Mouse (Mus musculus) forebrain, embryonic 11.5 days (tissue): ENCODE measurements around the gene Ccdc183. TPM values are rescaled to one million over a fixed set of nuclear protein-coding genes. Genes with fewer than 3 reads are reported as not detected.

Experiments
- ATAC-seq: fragments of 200-750 bp; cut with Nextera tagmentation; replicated peaks from 2 replicates; pipeline ENCODE4 v1.8.0; 2017; ENCODE audit warnings: moderate TSS enrichment; ENCODE audit not compliant: low FRiP score
- DNase-seq: peaks from one replicate; pipeline ENCODE4 v3.0.0-alpha.2; 2017; ENCODE audit warnings: low spot score
- H3K27ac ChIP-seq: fragments of 300-500 bp; sonication (generic); 2 replicates; pipeline ENCODE4 v1.5.1; 2014; ENCODE audit warnings: low read depth, low read length
- H3K27me3 ChIP-seq: fragments of 300-500 bp; sonication (generic); 2 replicates; pipeline ENCODE4 v1.6.1; 2014; ENCODE audit warnings: mild to moderate bottlenecking, low read length, mixed read lengths; ENCODE audit not compliant: control insufficient read depth, insufficient read depth
- H3K36me3 ChIP-seq: fragments of 300-500 bp; sonication (generic); 2 replicates; pipeline ENCODE4 v1.6.1; 2014; ENCODE audit warnings: mild to moderate bottlenecking, low read length, moderate library complexity, mixed read lengths; ENCODE audit not compliant: control insufficient read depth, insufficient read depth
- H3K4me1 ChIP-seq: fragments of 300-500 bp; sonication (generic); replicated peaks from 2 replicates; pipeline ENCODE4 v1.6.1; 2014; ENCODE audit warnings: low read length, mixed read lengths; ENCODE audit not compliant: control insufficient read depth, insufficient read depth
- H3K4me2 ChIP-seq: fragments of 300-500 bp; sonication (generic); 2 replicates; pipeline ENCODE4 v1.6.1; 2014; ENCODE audit warnings: low read depth, mild to moderate bottlenecking, low read length, moderate library complexity, mixed read lengths; ENCODE audit not compliant: severe bottlenecking
- H3K4me3 ChIP-seq: fragments of 300-500 bp; sonication (generic); 2 replicates; pipeline ENCODE4 v1.5.1; 2014; ENCODE audit warnings: low read depth, low read length
- H3K9ac ChIP-seq: fragments of 300-500 bp; sonication (generic); 2 replicates; pipeline ENCODE4 v1.6.1; 2014; ENCODE audit warnings: low read length
- H3K9me3 ChIP-seq: fragments of 300-500 bp; sonication (generic); 2 replicates; pipeline ENCODE4 v1.6.1; 2016; ENCODE audit warnings: low read length, mixed read lengths; ENCODE audit not compliant: control insufficient read depth
- WGBS: fragments of 180-500 bp; shearing (Covaris S2); extraction: QIAGEN DNeasy Blood & Tissue Kit; methylation state at CpG from one replicate; pipeline ENCODE4 v1.1.7; 2014; 5-methylcytosine and 5-hydroxymethylcytosine counted together
- polyA plus RNA-seq: library from polyadenylated mRNA; unstranded; fragments of >200 nt; fragmentation: Nextera tagmentation; extraction: Ambion mirVana; gene quantifications from 2 replicates; pipeline ENCODE4 v1.2.1, GENCODE M21; 2014

The Ccdc183 gene
- polyA plus RNA-seq, 1 experiment from 2014 or later, result 0.21 TPM

- Histone ChIP-seq H3K4me1 (no peaks in the 10 kb centered on the region; the same call in 1 of the 2 replicates), H3K27ac (no peak within 1 kb of the TSS), H3K4me2 (peak within 1 kb of the TSS; percentile 72), H3K9ac (peak within 1 kb of the TSS; percentile 62), H3K27me3 (peaks cover 7% of the 10 kb centered on the region), H3K4me3 (peak within 1 kb of the TSS; percentile 38), H3K9me3 (no peaks in the 10 kb centered on the region), H3K36me3 (no peaks in the 10 kb centered on the region)
- WGBS, result 5% methylated on average over 34 of the region's 34 CpGs
- ATAC-seq (peak; percentile 92), DNase-seq (peak; percentile 88)
Measured at GRCm38 (mm10) chr2:25621229-25622200, 4.0 kb upstream of the Ccdc183 start, which contains the start of gene Tmem141. TSS of gene Tmem141 (minus strand) at chr2:25622005.

- Histone ChIP-seq H3K9me3 (no peaks in the 10 kb centered on the region), H3K9ac (no peak overlapping the region), H3K27me3 (peaks cover 14% of the 10 kb centered on the region), H3K4me1 (no peaks in the 10 kb centered on the region; the same call in 1 of the 2 replicates), H3K4me3 (no peak overlapping the region), H3K27ac (no peak overlapping the region), H3K36me3 (no peaks in the 10 kb centered on the region), H3K4me2 (no peak overlapping the region)
- WGBS, result 88% methylated on average over 4 of the region's 4 CpGs
- ATAC-seq, result no peak; the same call in 1 of the 2 replicates
- no peak for DNase-seq
Measured at GRCm38 (mm10) chr2:25620852-25621228, 3.4 kb upstream of the Ccdc183 start.

GRCm38 (mm10) chr2:25620386-25620785, 2.9 kb upstream of the Ccdc183 start:
- Histone ChIP-seq H3K27me3 (peaks cover 17% of the 10 kb centered on the region), H3K9me3 (no peaks in the 10 kb centered on the region), H3K4me2 (no peak overlapping the region), H3K4me1 (no peaks in the 10 kb centered on the region; the same call in 1 of the 2 replicates), H3K36me3 (no peaks in the 10 kb centered on the region), H3K4me3 (no peak overlapping the region), H3K9ac (no peak overlapping the region), H3K27ac (no peak overlapping the region)
- 85% methylated on average over 6 of the region's 6 CpGs for WGBS
- DNase-seq, result no peak
- no peak for ATAC-seq

GRCm38 (mm10) chr2:25616398-25616797, 1.1 kb downstream of the Ccdc183 start:
- no peak for ATAC-seq
- Histone ChIP-seq H3K36me3 (no peaks in the 10 kb centered on the region), H3K27me3 (peaks cover 22% of the 10 kb centered on the region), H3K27ac (no peak overlapping the region), H3K4me3 (no peak overlapping the region), H3K9me3 (no peaks in the 10 kb centered on the region), H3K4me1 (no peaks in the 10 kb centered on the region; the same call in 1 of the 2 replicates), H3K4me2 (no peak overlapping the region), H3K9ac (no peak overlapping the region)
- DNase-seq, result no peak
- WGBS, result 22% methylated on average over 21 of the region's 22 CpGs

- DNase-seq (no peak), ATAC-seq (no peak)
- peak overlapping the region; percentile 99 for H3K4me3 ChIP-seq
- H3K27me3 ChIP-seq, result no peaks in the 10 kb centered on the region; the same call in 1 of the 2 replicates
- H3K4me1 ChIP-seq, result peaks cover 3% of the 10 kb centered on the region; the same call in 1 of the 2 replicates
- WGBS, result 67% methylated on average over 10 of the region's 10 CpGs
- H3K36me3 ChIP-seq, result no peaks in the 10 kb centered on the region
- no peaks in the 10 kb centered on the region for H3K9me3 ChIP-seq
- no peak overlapping the region for H3K27ac ChIP-seq
- H3K9ac ChIP-seq, result peak overlapping the region; percentile 35; the same call in 1 of the 2 replicates
- H3K4me2 ChIP-seq, result peak overlapping the region; percentile 71
Measured at GRCm38 (mm10) chr2:25608671-25609070, 8.8 kb downstream of the Ccdc183 start.

GRCm38 (mm10) chr2:25607761-25608622, 9.5 kb downstream of the Ccdc183 start, which contains the start of gene Rabl6:
TSS of gene Rabl6 (minus strand) at chr2:25608521.
- peak within 1 kb of the TSS; percentile 99 for H3K4me3 ChIP-seq
- ATAC-seq (peak; percentile 94), DNase-seq (peak; percentile 91)
- peak within 1 kb of the TSS; percentile 96 for H3K9ac ChIP-seq
- peak within 1 kb of the TSS; percentile 85 for H3K27ac ChIP-seq
- H3K36me3 ChIP-seq, result no peaks in the 10 kb centered on the region
- WGBS, result under 1% methylated on average over 80 of the region's 80 CpGs
- no peaks in the 10 kb centered on the region; the same call in 1 of the 2 replicates for H3K27me3 ChIP-seq
- no peaks in the 10 kb centered on the region for H3K9me3 ChIP-seq
- H3K4me2 ChIP-seq, result peak within 1 kb of the TSS; percentile 71
- H3K4me1 ChIP-seq, result peaks cover 3% of the 10 kb centered on the region; the same call in 1 of the 2 replicates

- H3K4me2 ChIP-seq, result no peak overlapping the region
- no peaks in the 10 kb centered on the region for H3K27me3 ChIP-seq
- no peak overlapping the region for H3K9ac ChIP-seq
- no peaks in the 10 kb centered on the region for H3K4me1 ChIP-seq
- H3K27ac ChIP-seq, result no peak overlapping the region
- ATAC-seq, result no peak
- H3K9me3 ChIP-seq, result no peaks in the 10 kb centered on the region
- H3K36me3 ChIP-seq, result peaks cover 3% of the 10 kb centered on the region
- DNase-seq, result no peak
- no peak overlapping the region for H3K4me3 ChIP-seq
- 93% methylated on average over 5 of the region's 5 CpGs for WGBS
Measured at GRCm38 (mm10) chr2:25602526-25602925, 15.0 kb downstream of the Ccdc183 start.

GRCm38 (mm10) chr2:25600037-25600436, 17.4 kb downstream of the Ccdc183 start:
- Histone ChIP-seq H3K9ac (no peak overlapping the region), H3K4me1 (no peaks in the 10 kb centered on the region), H3K27me3 (no peaks in the 10 kb centered on the region), H3K4me3 (no peak overlapping the region), H3K4me2 (no peak overlapping the region), H3K9me3 (no peaks in the 10 kb centered on the region), H3K36me3 (peaks cover 10% of the 10 kb centered on the region), H3K27ac (no peak overlapping the region)
- DNase-seq (no peak), ATAC-seq (no peak)
- 93% methylated on average over 2 of the region's 2 CpGs for WGBS
